Mouse (Mus musculus): ENCODE data around the gene Nup188. TPM values are rescaled to one million over a fixed set of nuclear protein-coding genes. Genes with fewer than 3 reads are reported as not detected.
A peak's percentile ranks its signal among the peaks of the same experiment; 100 is the strongest.

The Nup188 gene
- polyA plus RNA-seq, 1 experiment from 2014 or later = 34.4 TPM

- 91% methylated on average over 2 of the region's 2 CpGs for WGBS
- Histone ChIP-seq H3K9ac (no peak overlapping the region; the same call in 1 of the 2 replicates), H3K4me1 (replicated peaks) (peaks cover 50% of the 10 kb centered on the region)
Measured at GRCm38 (mm10) chr2:30267466-30267865, 18.7 kb upstream of the Nup188 start.

GRCm38 (mm10) chr2:30268371-30268770, 17.8 kb upstream of the Nup188 start:
- Histone ChIP-seq H3K36me3 (peaks cover 18% of the 10 kb centered on the region), H3K4me1 (replicated peaks) (peaks cover 46% of the 10 kb centered on the region), H3K27ac (ENCODE audit: poor library complexity, severe bottlenecking) (no peak overlapping the region), H3K27me3 (replicated peaks) (no peaks in the 10 kb centered on the region), H3K9ac (no peak overlapping the region), H3K4me3 (no peak overlapping the region), H3K9me3 (replicated peaks) (no peaks in the 10 kb centered on the region), H3K4me2 (no peak overlapping the region)
- WGBS = 37% methylated on average over 4 of the region's 4 CpGs
- no peak for ATAC-seq (ENCODE audit: insufficient number of reproducible peaks, low FRiP score)

More at GRCm38 (mm10) chr2:30267466-30267865, 18.7 kb upstream of the Nup188 start:
- Histone ChIP-seq H3K4me2 (no peak overlapping the region), H3K4me3 (no peak overlapping the region), H3K27me3 (replicated peaks) (no peaks in the 10 kb centered on the region), H3K27ac (ENCODE audit: poor library complexity, severe bottlenecking) (peak overlapping the region; percentile 96; the same call in 1 of the 2 replicates), H3K36me3 (peaks cover 23% of the 10 kb centered on the region), H3K9me3 (replicated peaks) (no peaks in the 10 kb centered on the region)
- no peak for ATAC-seq (ENCODE audit: insufficient number of reproducible peaks, low FRiP score)

GRCm38 (mm10) chr2:30269241-30269990, 16.8 kb upstream of the Nup188 start:
- ATAC-seq (ENCODE audit: insufficient number of reproducible peaks, low FRiP score) = no peak
- Histone ChIP-seq H3K9me3 (replicated peaks) (no peaks in the 10 kb centered on the region), H3K9ac (0 out of 2 replicates have a peak overlapping the region, but pooled peaks have one; percentile 27), H3K4me2 (no peak overlapping the region), H3K27ac (ENCODE audit: poor library complexity, severe bottlenecking) (peak overlapping the region; percentile 79), H3K4me3 (no peak overlapping the region), H3K36me3 (peaks cover 7% of the 10 kb centered on the region), H3K4me1 (replicated peaks) (peaks cover 36% of the 10 kb centered on the region), H3K27me3 (replicated peaks) (no peaks in the 10 kb centered on the region)
- 81% methylated on average over 17 of the region's 17 CpGs for WGBS

GRCm38 (mm10) chr2:30270134-30270533, 16.1 kb upstream of the Nup188 start:
- Histone ChIP-seq H3K9ac (no peak overlapping the region), H3K4me3 (no peak overlapping the region), H3K4me2 (no peak overlapping the region), H3K9me3 (replicated peaks) (no peaks in the 10 kb centered on the region), H3K27me3 (replicated peaks) (no peaks in the 10 kb centered on the region), H3K36me3 (peaks cover 3% of the 10 kb centered on the region; the same call in 1 of the 2 replicates), H3K4me1 (replicated peaks) (peaks cover 29% of the 10 kb centered on the region), H3K27ac (ENCODE audit: poor library complexity, severe bottlenecking) (peak overlapping the region; percentile 79; the same call in 1 of the 2 replicates)
- WGBS = 31% methylated on average over 1 of the region's 1 CpGs
- peak; percentile 77 for ATAC-seq (ENCODE audit: insufficient number of reproducible peaks, low FRiP score)

GRCm38 (mm10) chr2:30280743-30281142, 5.5 kb upstream of the Nup188 start, which contains the start of gene Gm28038:
Gene Gm28038, plus strand, starts transcription at chr2:30281043.
- Histone ChIP-seq H3K27ac (ENCODE audit: poor library complexity, severe bottlenecking) (no peak within 1 kb of the TSS), H3K4me3 (no peak within 1 kb of the TSS), H3K36me3 (peaks cover 22% of the 10 kb centered on the region), H3K27me3 (replicated peaks) (no peaks in the 10 kb centered on the region), H3K9ac (no peak within 1 kb of the TSS), H3K4me2 (no peak within 1 kb of the TSS), H3K4me1 (replicated peaks) (peaks cover 13% of the 10 kb centered on the region), H3K9me3 (replicated peaks) (no peaks in the 10 kb centered on the region)
- WGBS = 89% methylated on average over 11 of the region's 11 CpGs
- no peak for ATAC-seq (ENCODE audit: insufficient number of reproducible peaks, low FRiP score)

- Histone ChIP-seq H3K9me3 (replicated peaks) (no peaks in the 10 kb centered on the region), H3K4me1 (replicated peaks) (peaks cover 13% of the 10 kb centered on the region), H3K4me3 (no peak overlapping the region), H3K36me3 (peaks cover 22% of the 10 kb centered on the region), H3K27ac (ENCODE audit: poor library complexity, severe bottlenecking) (no peak overlapping the region), H3K27me3 (replicated peaks) (no peaks in the 10 kb centered on the region), H3K9ac (no peak overlapping the region), H3K4me2 (no peak overlapping the region)
- no peak for ATAC-seq (ENCODE audit: insufficient number of reproducible peaks, low FRiP score)
- 60% methylated on average over 3 of the region's 3 CpGs for WGBS
Measured at GRCm38 (mm10) chr2:30281651-30282050, 4.5 kb upstream of the Nup188 start.

GRCm38 (mm10) chr2:30283193-30283592, 3.0 kb upstream of the Nup188 start:
- H3K27me3 ChIP-seq (replicated peaks) = no peaks in the 10 kb centered on the region
- H3K4me2 ChIP-seq = no peak overlapping the region
- WGBS = 83% methylated on average over 2 of the region's 2 CpGs
- H3K4me3 ChIP-seq = no peak overlapping the region
- peaks cover 18% of the 10 kb centered on the region for H3K36me3 ChIP-seq
- peaks cover 23% of the 10 kb centered on the region for H3K4me1 ChIP-seq (replicated peaks)
- H3K9me3 ChIP-seq (replicated peaks) = no peaks in the 10 kb centered on the region
- no peak overlapping the region for H3K9ac ChIP-seq
- H3K27ac ChIP-seq (ENCODE audit: poor library complexity, severe bottlenecking) = no peak overlapping the region
- no peak for ATAC-seq (ENCODE audit: insufficient number of reproducible peaks, low FRiP score)

- Histone ChIP-seq H3K36me3 (peaks cover 27% of the 10 kb centered on the region), H3K4me1 (replicated peaks) (peaks cover 23% of the 10 kb centered on the region), H3K27me3 (replicated peaks) (no peaks in the 10 kb centered on the region), H3K27ac (ENCODE audit: poor library complexity, severe bottlenecking) (no peak overlapping the region), H3K9me3 (replicated peaks) (0 out of 2 replicates have a peak, but pooled peaks cover 3% of the 10 kb centered on the region), H3K4me2 (peak overlapping the region; percentile 98), H3K4me3 (peak overlapping the region; percentile 73), H3K9ac (peak overlapping the region; percentile 87; the same call in 1 of the 2 replicates)
- no peak for ATAC-seq (ENCODE audit: insufficient number of reproducible peaks, low FRiP score)
- WGBS = 88% methylated on average over 5 of the region's 5 CpGs
Measured at GRCm38 (mm10) chr2:30285004-30285403, 1.2 kb upstream of the Nup188 start.

- Histone ChIP-seq H3K9me3 (replicated peaks) (0 out of 2 replicates have a peak, but pooled peaks cover 3% of the 10 kb centered on the region), H3K27ac (ENCODE audit: poor library complexity, severe bottlenecking) (peak overlapping the region; percentile 41), H3K9ac (peak overlapping the region; percentile 87), H3K4me3 (peak overlapping the region; percentile 73), H3K36me3 (peaks cover 26% of the 10 kb centered on the region), H3K4me1 (replicated peaks) (peaks cover 23% of the 10 kb centered on the region), H3K27me3 (replicated peaks) (no peaks in the 10 kb centered on the region), H3K4me2 (peak overlapping the region; percentile 98)
- ATAC-seq (ENCODE audit: insufficient number of reproducible peaks, low FRiP score) = peak; percentile 27
- 13% methylated on average over 38 of the region's 38 CpGs for WGBS
Measured at GRCm38 (mm10) chr2:30285416-30286181, 598 bp upstream of the Nup188 start.

GRCm38 (mm10) chr2:30287027-30287373, 803 bp downstream of the Nup188 start:
- H3K27ac ChIP-seq (ENCODE audit: poor library complexity, severe bottlenecking) = peak overlapping the region; percentile 44; the same call in 1 of the 2 replicates
- no peaks in the 10 kb centered on the region for H3K27me3 ChIP-seq (replicated peaks)
- peaks cover 23% of the 10 kb centered on the region for H3K4me1 ChIP-seq (replicated peaks)
- no peak for ATAC-seq (ENCODE audit: insufficient number of reproducible peaks, low FRiP score)
- H3K9me3 ChIP-seq (replicated peaks) = 0 out of 2 replicates have a peak, but pooled peaks cover 3% of the 10 kb centered on the region
- peak overlapping the region; percentile 87 for H3K9ac ChIP-seq
- peak overlapping the region; percentile 66 for H3K4me2 ChIP-seq
- H3K4me3 ChIP-seq = peak overlapping the region; percentile 73
- peaks cover 27% of the 10 kb centered on the region for H3K36me3 ChIP-seq
- under 1% methylated on average over 10 of the region's 10 CpGs for WGBS

- Histone ChIP-seq H3K4me3 (no peak overlapping the region), H3K36me3 (peaks cover 76% of the 10 kb centered on the region), H3K9me3 (replicated peaks) (no peaks in the 10 kb centered on the region), H3K9ac (no peak overlapping the region), H3K27ac (ENCODE audit: poor library complexity, severe bottlenecking) (no peak overlapping the region), H3K27me3 (replicated peaks) (no peaks in the 10 kb centered on the region), H3K4me1 (replicated peaks) (peaks cover 7% of the 10 kb centered on the region; the same call in 1 of the 2 replicates), H3K4me2 (no peak overlapping the region)
- WGBS = 73% methylated on average over 3 of the region's 3 CpGs
- ATAC-seq (ENCODE audit: insufficient number of reproducible peaks, low FRiP score) = no peak
Measured at GRCm38 (mm10) chr2:30299525-30299924, 13.3 kb downstream of the Nup188 start.
